Mouse (Mus musculus) hematopoietic stem cell, adult 5-6 weeks (primary cell): ENCODE measurements at regions not wholly inside any gene's neighbourhood (a gene's known extent, or its start where the extent isn't known, plus 50 kb on each side); places are given as distances from the start of the nearest gene placed in this dataset.
"Not testable (repeated sequence)": the region's sequence is repeated elsewhere in the genome, so short reads cannot be mapped to it uniquely, and the experiment has no call there.

Experiments used
- ATAC-seq, 2 experiments: fragments of 125-278 bp in 1 of 2; replicated peaks in 1 of 2; 2 replicates each; pipeline ENCODE4 v1.8.0; 2016 to 2017; ENCODE audit warnings: inconsistent platforms in 2 of 2, mild to moderate bottlenecking in 2 of 2, moderate number of reproducible peaks in 2 of 2, low read depth in 1 of 2, moderate TSS enrichment in 1 of 2; ENCODE audit not compliant: low FRiP score in 2 of 2, poor library complexity in 2 of 2, severe bottlenecking in 2 of 2, insufficient read depth in 1 of 2, low TSS enrichment in 1 of 2

DNA sequence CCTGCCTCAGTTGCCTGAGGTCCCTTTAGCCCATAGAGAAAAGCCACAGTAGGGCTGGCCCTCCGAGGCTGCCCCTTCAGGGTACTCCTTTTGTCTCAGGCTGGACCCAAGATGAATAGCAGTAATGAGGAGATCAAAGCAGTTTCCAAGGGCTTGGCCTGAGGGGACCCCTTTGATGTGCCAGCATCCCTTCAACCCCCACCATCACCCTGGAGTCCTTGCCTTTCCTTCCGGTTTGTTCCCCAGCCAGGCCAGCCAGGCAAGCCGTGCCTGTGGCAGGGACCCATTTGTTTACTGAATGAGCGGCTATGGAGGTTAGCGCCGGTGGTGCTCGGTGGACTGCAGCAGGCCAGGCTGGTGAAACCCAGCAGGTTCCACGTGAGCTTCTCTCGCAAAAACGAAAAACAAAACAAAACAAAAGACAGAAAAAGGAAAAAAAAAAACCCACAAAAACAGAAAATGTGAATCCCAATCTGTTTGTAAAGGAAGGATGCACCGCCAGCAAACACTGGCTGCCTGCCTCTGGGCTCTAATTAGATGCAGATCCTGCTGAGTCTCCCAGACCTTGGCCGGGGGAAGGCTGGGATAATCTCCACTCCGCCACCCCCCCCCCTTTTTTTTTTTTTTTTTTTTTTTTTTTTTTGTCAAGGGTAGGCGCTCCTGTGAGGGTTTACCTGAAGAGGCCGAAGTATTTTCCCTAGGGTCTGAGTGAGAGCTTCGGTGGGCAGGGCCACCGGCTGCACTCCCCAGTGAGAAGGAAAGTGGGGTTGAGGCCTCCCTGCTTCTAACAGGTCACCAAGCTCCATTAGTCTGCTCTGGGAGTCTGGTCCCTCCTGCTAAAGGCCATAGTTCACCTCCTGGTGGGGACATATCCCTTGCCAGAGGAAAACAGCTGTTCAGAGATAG lies 127.8 kb upstream of the Bcor start:
- ATAC-seq = no peak

DNA sequence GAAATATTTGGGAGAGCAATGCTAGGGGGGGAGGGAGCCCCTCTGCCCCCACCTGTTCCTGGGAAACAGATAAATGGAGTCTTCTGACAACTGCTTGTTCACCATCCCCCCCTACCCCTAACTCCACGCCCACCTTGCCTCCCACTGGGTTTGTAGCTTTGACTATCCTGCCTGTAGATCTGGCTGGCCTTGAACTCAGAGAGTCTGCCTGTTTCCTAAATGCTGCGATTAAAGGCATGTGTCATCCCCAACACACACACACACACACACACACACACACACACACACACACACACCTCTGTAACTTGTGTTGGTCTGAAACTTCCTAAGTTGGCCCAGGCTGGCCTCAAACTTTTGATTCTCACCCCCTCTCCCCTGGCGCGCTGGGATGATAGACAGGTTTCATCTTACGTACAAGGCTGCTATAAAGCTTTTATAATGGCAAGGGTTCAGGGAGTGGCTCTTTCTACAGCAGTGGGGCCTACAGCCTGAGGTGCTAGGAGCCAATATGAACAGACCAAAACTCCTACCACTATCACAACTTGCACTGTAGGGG lies 128.5 kb upstream of the Bcor start:
- ATAC-seq = no peak

DNA sequence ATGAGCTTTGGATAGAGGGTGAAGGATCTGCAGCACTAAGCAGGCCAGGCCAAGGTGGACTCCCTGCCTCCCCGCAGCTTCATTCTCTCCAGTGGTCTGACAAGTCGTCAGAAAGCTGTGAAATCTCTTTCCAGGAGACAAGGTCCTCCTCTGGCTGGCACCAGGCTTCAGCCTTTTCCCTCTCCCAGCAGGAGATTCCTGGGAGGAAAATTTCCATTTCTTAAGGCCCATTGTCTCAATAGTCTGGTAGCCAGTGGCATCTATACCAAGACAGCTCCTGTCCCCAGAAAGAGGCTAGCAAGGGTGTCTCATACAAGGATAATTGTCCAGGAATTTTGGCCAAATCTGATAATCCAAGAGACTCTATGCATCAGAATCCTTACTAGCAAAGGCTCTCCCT lies 133.0 kb upstream of the Bcor start:
- ATAC-seq = no peak

DNA sequence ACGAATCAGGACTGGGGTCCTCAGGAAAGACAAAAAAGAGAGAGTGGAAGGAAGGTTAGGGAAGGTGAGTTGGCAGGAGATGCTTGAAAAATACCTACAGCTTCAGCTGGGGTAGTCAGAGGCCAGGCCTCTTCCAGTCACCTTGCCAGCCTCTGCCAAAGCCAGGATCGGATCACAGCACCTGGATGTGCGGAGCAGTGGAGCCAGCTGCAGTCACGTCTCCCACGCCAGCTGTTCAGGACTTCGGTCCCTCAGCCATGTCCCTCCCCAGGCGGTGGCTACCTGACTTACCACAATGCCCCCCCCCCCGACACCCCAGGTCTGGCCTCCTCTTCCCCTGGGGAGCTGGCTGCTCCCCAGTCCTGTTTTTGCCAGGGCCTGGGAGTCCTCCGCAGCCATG lies 134.3 kb upstream of the Bcor start:
- ATAC-seq = no peak

DNA sequence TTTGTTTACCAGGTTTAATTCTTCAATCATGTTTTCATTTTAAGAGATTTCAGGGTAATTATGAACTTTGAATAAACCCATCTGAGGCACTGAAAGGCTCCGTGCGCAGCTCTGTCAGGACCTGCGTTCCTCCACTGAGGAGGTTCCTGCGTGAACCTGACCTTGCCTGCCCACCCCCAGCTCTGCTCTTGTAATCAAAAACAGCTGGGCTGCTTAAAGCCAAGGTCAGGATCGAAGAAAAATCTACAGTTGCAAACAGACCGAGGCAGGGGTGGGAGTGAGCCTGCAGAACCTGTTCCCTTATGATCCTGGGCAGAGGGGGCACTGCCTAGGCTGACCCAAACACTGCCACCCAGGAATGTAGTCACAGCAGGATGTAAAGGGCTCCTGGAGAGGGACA lies 134.8 kb upstream of the Bcor start:
- no peak for ATAC-seq

DNA sequence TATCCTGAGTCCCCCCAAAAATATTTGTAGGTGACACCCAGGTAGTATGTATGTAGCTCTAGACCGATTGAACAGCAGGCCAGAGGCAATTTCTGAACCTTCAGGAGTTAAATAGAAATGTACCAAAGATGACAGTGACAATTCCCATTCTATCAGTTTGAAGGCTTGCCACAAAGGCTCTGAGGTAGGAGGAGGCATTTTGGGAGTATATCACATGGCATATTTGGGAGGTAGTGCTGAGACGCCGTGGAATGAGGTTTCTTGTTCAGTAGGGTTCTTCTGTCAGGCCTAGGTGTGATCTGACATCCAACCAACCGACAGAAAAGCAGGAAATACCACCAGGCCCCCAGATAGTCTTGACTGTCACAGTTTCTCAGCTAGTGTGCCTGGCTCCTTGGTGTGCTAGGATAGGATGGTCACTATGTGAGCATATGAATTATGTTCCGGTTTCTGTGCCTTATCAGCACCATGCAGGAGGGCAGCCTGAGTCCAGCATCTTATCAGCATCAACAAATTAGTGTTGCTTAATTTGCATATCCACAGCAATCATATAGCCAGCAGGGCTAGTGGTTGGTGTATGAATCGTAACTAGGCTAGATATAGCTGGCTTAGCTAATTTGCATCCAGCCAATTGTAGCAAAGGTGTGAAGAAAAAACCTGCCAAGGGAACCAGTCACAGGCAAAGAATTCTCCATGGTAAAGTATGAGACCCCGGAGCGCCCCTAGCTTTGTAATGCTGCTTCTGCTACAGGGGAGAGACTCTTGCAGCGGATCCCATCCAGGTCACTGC lies 136.3 kb upstream of the Bcor start:
- peak; percentile 49 to 66 for ATAC-seq

DNA sequence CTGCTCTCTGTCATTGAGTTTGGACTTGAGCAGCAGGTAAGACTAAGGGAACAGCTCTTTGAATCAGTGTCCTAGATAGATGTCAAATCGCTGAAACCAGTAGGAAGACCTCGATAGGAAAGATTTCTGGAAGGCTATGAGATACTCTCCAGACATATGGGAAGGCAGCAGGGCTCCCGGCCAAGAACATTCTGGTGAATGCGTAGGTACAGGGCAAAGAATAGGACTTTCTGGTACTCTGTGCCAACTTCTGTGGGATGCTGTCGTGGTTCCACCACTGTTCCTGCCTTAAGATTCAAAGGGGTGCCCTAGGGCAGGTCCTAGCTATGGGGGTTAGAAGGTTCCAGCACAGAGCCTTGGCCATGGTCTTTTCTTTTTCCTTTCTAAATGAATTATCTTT lies 138.5 kb upstream of the Bcor start:
- ATAC-seq = no peak

DNA sequence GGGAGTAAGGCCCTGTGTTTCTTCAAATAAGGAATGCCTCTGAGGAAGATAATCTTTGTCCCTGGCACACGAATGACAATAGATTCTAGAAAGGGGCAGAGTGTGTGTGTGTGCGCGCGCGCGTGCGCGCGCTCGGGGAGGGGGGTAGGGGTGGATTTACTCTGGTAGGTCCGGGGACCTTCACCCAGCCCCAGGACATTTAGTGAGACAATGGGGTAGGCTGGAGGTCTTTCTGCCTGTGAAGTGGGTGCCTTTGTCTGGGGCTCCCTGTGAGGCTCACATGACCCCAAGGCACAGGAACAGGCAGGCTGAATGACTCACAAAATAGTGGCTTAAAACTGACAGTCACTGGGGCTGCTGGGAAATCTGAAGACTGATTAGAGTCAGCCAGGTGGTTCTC lies 139.1 kb upstream of the Bcor start:
- ATAC-seq = no peak

DNA sequence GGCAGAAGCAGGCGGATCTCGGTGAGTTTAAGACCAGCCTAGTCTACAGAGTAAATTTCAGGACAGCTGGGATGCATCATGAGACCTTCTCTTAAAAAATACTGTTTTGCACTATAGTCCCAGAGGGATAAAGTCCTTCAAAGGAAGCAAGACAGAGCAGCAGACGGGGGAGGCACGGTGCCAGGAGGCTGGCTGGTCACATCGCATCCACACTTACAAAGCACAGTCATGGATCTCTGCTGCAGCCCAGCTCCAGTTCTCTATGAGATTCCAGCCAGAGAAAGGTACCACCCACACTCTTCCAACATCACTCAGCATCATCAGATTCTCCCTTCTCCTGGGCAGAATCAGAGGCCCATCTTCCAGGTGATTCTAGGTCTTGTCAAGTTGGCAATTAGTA lies 144.5 kb upstream of the Bcor start:
- ATAC-seq = no peak

DNA sequence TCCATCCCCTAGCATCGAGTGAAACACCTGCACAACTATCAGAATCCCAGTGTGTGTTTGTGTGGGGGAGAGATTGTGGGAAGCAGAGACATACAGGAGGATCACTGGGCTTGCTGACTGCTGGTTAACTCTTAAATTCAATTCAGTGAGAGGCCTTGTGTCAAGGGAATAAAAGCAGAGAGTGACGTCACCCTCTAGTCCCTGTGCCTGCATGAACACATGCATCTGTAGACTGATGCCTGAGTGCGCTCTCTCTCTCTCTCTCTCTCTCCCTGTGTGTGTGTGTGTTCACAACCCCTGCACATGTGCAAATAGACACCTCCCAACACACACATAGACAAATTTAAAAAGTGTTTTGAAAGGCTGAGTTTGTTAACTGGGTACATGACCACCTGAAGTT lies 146.8 kb upstream of the Bcor start:
- ATAC-seq = no peak

DNA sequence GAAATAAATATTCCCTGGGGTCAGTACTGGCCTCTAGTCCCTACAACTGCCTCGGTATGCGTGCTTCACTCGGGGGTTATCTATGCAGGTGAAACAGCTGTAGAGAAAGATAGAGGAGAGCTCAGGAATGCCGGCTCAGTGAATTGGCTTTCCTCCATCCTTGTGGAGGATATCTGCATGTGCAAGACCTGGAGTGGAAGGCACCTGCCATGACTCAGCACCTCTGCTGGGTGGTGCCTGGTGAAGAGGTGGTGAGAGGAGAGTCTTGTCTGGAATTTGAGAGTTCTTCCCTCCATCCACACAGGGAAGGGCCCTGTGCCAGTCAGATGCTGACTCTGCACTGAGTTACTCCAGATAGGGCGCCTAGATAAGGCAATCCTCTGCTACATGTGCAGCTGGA lies 152.4 kb upstream of the Bcor start:
- 0 out of 4 replicates have a peak, but pooled peaks of 1 of the 2 experiments have one; percentile 42 for ATAC-seq

DNA sequence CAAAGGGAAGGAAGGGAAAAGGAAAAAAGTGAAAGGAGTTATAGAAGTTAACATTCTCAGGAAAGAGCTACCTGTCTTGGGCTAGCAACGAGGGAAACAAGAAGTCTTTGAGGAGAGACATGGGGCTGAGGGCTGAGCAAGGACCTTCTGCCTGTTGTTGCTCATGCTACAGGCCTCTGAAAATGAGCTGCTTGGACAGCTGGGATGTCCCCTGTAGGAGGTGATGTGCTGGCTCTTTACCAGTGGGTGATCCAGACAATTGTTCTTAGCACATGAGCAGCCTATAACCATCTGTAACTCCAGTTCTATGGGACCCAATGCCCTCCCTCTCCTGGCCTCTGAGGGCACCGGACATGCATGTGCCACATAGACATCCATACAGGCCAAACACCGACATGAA lies 155.5 kb upstream of the Bcor start:
- no peak for ATAC-seq

DNA sequence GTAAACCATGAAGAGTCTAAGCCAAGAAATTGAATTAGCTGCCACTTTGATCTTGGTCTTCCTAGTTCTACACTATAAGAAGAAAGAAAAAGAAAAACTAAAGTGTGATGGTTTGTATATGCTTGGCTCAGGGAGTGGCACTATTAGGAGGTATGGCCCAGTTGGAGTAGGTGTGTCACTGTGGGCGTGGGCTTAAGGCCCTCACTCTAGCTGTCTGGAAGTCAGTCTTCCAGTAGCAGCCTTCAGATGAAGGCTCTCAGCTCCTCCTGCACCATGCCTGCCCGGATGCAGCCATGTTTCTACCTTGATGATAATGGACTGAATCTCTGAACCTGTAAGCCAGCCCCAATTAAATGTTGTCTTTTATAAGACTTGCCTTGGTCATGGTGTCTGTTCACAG lies 157.3 kb upstream of the Bcor start:
- ATAC-seq = not testable (repeated sequence)

DNA sequence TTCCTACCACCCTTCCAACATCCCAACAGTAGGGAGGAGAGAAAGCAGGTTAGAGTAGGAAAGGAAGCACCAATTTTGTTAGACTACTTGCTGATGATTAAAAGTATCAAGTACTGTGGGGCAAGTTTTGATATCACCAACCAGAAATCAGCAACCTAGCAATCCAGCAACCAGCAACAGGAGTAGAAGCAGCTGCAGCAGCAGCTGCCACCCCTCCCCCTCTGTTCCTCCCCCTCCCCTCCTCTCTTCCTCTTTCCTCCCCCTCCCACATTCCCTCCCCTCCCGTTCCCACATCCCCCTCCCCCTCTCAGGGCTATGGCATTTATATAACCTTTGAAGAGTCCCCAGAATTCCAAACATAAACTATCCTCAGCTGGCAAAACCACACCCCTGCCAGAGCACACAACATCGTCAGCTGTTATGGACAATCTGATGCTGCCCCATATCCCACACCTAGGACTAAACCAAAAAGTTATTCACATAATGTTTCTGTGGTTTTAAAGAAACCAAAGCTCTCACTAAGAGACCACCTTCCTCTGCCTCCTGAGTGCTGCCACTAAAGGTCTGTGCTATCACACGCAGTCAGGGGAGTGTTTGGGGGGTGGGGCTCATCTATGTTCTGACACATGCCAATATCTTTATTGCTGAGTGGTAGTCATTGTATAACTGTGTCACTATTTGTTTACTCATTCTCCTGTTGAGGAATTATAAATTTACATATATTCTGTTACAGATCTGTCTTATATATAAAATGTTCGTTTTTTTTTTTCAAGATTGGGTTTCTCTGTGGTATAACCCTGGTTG lies 158.9 kb upstream of the Bcor start:
- no peak for ATAC-seq

DNA sequence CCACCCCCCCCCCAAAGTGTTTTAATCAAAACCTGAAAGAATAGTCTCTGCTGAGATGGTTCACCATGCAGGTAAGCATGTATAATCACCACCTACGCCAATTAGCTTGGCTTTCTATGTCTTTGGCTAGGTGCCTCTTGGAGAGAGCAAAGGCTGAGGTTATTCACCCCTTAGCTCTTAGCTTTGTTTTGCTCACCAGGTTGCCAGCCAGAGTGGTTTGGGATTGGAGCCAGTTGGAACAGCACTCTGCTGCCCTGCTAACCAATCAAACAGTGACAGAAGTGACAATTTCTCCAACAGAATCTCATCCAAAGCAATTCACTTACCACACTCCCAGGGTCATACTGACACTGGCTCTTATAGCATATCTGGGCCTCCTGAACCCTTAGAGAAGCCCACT lies 162.3 kb upstream of the Bcor start:
- ATAC-seq = no peak

DNA sequence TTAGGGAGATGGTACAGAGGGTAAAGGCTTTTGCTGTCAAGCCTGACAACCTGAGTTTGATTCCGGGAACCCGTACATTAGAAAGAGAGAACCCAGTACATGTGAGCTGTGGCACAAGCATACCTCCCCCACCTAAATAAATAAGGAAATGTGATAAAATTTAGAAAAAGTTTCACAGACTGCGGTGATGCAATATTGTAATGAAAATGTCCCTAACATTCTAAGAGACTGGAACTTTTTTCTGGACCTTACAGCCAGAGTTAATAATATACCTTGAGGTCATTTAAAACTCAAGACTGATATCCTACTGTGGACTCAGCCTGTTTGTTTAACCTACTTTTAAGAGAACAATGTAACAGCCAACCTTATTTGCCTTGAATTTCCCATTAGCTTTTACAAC lies 163.1 kb upstream of the Bcor start:
- no peak for ATAC-seq

DNA sequence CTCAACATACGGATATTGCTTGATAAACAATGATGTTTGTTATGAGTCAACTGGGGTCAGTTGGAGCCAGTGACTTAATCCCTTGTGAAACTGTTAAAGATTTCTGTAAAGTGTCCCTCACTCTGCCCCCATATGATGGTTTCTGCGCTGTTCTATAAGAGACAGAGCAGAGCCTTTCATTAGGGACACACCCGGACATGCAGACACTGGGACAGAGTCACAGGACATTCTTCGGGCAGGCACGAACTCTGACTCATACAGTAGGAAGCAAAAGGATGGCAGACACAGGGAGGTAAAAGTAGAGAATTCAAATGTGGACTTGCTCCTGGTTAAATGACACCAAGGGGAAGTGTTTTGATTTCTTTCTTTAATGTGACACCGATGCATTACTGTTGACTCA lies 163.7 kb upstream of the Bcor start:
- no peak for ATAC-seq

DNA sequence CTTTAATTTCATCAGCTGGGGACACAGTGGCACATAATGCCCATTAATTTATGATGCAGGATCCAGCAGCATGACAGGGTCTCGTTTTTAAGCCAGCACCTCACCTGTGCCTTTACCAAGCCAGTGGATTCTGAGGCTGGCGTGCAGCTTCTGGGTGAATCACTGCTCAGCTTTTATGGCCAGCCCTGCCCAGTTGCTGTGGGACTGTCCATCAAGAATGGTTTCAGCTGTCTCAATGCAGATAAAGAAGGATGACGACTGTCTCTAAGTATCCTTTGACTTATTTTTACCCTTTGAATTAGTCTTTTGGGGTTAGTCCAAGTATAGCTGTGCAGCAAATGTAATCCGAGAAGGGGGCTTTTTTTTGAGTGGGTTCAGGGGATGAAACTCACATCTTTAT lies 167.3 kb upstream of the Bcor start:
- no peak for ATAC-seq
